Mouse (Mus musculus) right cerebral cortex, postnatal 14 days (tissue): ENCODE data around the gene Clns1a.

Experiments
- DNase-seq: peaks from one replicate; pipeline ENCODE4 v3.0.0; 2022

Gene Clns1a

GRCm38 (mm10) chr7:97766406-97767166, 70.2 kb downstream of the Clns1a start:
- no peak for DNase-seq

GRCm38 (mm10) chr7:97767841-97768240, 71.4 kb downstream of the Clns1a start:
- no peak for DNase-seq

GRCm38 (mm10) chr7:97769020-97769419, 72.6 kb downstream of the Clns1a start:
- no peak for DNase-seq
